Mouse (Mus musculus) cerebellum, adult 9-10 months (tissue): Measurements from ENCODE around the gene Adrm1.

Experiments
- DNase-seq: peaks from one replicate; pipeline ENCODE4 v3.0.0; 2022

Gene Adrm1

DNA sequence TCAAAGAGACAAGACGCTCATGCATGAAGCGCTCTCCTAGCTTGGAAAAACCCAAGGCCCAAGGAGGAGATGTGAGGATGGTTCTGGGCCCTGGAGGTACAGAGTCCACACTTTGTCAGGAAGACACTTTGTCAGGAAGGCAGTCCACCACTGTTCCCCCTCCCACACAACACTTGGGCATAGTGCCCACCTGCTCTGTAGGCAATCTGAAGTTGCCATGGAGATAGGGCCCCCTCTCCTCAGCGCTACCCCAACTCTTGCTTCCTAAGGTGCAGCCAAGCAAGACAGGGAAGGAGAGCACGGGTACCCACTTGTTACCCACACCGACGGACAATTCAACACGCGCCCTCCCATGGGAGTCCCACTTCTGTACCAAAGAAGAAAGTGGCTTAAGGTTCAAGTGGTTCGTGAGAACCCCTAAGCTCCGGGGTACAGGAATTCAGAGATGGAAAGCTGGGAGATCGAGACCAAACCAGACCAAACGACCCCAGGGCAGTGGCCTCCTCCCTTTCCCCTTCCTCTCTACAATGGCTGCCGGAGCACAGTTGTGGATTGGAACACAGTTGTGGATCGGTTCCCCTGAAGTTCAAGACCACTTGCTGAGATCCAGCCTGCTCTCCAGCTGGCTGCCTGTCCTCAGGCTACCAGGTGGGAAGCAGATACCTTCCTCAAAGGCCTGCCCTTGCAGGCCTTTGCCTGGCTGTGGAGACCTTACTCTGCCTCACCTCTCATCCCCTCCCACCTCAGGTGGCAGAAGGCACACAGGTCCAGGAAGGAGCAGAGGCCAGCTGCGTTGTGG is 48.1 kb downstream of the Adrm1 start:
- no peak for DNase-seq

DNA sequence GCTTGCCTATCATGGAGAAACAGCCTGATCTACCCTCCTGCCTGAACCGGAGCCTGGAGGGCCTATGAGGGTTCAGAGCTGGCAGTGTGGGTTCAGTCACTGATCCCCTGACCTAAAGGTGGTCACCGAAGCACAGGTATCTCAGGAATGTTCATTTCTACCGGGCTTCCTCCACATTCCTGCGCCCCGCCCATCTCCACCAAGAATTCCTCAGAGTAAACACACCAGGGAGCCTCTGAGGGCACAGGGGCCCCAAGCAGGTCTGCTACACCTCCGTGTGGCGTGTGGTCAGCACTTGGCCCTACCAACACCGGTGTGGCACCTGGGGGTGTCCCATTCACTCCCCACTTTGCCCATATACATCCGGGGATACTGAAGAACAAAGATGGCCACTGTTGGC is 48.9 kb downstream of the Adrm1 start:
- no peak for DNase-seq

DNA sequence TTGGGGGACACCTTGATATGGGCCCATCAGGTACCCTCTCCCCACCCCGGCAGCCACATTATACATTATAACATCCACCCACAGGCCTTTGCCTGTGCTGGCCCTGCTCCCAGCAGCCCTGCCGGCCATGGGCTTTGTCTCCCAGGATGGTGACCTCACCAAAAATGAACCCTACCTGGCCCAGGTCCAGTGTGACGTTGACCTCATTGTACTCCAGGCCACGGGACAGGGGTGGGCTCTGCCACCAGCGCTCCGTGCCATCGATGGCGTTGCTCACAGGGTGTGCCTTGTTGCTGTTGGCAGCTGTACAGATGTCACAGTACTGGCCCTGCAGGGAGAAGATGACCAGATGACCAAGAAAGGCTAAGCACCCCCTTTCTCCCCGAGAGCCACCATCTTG is 49.8 kb downstream of the Adrm1 start:
- no peak for DNase-seq

DNA sequence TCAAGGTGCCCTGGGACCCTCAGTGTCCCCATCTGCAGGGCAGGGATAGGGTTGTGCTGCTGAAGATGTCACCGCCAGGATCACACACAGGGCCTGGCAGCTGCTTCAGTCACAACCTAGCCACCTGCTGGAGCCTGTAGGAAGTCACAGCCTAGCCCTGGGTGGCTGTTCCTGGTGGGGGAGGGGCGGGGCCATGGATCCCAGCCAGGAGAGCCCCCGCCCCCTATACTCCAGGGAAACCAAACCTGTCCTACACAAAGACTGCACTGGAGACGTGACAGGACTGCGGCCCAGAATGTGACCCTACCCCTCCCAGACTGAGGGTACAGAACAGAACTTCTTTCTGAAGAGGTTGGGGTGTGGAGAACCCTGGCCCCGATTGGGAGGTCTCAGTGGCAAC is 51.0 kb downstream of the Adrm1 start:
- DNase-seq, result no peak

DNA sequence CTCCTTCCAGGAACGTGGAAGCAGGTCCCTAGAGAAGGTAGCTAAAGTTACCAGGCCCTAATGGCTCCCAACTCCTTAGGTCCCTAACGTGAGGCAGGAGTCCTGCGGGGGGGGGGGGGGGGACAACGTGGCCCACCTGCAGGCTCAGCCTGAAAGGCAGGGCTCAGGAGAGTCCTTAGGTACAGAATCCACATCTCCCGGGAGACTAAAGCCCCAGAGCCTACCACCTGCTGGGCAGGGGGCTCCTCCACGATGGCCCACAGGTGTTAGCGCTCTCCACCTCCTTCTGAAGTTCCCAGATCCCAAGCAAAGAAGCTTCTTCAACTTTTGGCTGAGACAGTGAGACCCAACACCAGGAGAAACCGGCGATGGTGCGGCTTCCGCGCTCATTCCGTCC is 53.4 kb downstream of the Adrm1 start:
- DNase-seq, result no peak

DNA sequence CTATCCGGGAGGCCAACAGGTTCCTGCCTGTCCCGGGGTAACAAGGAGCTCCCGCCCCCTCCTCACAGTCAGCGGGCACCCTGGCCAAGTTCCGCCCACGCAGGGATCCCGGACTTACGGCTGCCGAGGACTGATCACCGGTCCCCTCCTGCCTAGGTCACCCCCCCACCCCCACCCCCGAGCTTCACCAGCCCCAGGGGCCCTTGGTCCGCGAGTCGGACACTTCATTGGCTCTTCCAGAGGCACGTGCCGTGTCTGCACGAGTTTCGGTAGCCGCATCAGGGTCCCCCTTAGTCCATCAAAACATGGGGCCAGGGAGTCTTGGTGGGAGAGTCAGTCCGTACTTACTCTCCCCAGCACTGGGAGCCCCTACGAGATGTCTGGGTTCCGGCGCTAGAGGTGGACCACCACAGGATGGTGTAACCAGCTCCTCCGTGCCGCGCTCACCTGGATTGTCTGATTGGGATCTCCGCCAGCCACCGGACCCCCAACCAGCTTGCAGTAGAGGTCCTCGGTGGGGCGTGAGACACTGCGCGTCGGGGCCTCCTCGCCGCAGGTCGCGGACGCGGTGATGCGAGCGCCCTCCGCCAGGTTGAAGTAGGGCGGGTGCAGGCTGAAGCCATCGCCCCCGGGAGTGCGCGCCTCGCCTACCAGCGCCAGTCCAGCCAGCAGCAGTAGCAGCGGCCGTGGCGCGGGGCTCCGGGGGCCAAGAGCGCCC is 53.9 kb downstream of the Adrm1 start:
- no peak for DNase-seq
